Mouse (Mus musculus) right cerebral cortex, postnatal 36 days (tissue): Measurements from ENCODE around the gene Gm10428.
"Not testable (repeated sequence)": the region's sequence is repeated elsewhere in the genome, so short reads cannot be mapped to it uniquely, and the experiment has no call there.

Experiments
- DNase-seq, 2 experiments: peaks; one replicate each; pipeline ENCODE4 v3.0.0; 2022; ENCODE audit warnings: low spot score in 2 of 2, mixed read lengths in 1 of 2

Gm10428 gene

DNA sequence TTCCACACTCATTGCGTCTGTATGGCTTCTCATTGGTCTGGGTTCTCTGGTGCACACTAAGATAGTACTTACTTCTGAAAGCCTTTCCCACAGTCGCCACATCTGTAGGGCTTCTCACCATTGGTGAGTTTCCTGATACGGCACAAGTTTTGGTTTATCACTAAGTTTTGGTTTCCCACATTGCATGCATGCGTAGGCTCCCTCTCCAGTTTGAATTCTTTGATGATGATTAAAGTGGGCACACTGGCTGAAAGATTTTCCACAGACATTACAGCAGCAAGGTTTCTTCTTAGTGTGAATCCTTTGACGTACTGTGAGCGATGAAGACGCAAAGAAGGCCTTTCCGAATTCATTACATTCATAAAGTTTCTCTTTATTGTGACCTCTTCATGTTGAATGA is at the start of gene Gm10428:
Gene Gm10428 (plus strand): TSS at position 321 of the 400 bp plus-strand sequence.
- DNase-seq = no peak

DNA sequence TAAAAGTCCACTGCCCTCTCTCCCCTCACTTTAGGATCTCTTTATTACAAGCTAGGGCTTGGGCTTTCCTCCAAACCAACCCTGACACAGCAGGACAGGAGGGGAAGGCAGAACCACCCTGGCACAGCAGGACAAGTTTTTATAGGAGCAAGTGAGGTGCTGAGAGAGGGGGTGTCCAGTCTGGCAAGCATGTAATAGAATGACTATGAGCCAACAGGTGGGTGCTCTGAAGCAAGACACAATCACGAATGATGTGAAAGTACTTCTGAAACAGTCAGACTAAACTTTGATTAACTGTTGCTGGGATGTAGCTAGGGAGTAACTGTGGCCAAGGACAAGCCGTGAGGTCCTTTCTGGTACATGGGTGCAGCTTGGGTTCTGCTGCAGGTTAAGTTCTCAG is 46.8 kb upstream of the Gm10428 start:
- no peak for DNase-seq

DNA sequence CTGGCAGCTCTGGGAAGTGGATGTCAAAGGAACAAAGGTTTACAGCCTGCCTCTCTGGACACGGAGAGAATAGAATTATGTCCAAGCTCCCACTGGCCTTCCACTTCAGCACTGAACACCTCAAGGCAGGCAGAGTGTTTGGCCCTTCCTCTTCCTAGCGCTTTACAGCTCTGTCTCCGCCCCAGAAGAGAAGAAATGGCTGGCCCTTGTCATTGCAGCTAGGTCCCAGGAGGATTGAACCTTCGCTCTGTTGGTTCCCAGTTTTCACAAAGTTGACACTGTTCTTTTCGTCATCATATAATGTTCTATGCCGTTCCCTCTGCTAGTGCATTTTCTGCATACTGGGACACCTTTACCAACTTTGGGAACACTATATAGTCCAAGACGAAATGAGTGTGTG is 44.6 kb upstream of the Gm10428 start:
- DNase-seq = no peak

DNA sequence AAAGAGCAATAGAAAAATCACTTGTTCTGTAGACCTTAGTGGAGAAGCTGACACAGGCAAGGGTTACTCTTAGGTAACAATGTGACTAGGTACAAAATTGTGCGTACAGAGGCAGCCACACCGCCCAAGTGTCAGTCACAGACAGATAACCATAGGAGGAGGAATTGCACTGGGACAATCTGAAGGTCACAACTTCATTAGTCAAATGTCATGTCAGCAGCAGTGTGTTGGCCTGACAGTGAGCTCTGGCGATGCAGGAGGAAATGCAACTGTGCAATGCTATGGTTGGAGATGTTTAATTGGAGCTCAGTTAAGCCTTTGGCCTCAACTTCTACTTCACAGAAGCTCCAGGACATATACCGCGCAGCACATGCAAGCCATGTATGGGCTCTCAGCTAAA is 42.2 kb upstream of the Gm10428 start:
- no peak for DNase-seq

DNA sequence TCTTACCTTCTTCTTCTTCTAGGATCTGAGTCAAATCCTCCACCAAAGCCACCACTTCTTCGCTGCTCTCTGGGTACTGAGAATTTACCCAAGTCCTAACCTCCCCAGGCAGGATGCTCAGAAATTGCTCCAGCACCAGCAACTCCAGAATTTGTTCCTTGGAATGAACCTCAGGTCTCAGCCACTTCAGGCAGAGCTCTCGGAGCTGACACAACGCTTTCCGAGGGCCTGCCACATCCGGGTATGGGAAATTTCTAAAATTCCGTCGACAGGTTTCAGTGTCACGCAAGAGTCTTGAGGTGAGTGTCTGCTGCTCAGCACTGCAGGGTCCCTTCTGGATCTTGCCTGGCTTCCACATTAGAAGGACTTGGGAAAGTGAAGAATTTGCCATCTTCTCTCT is 24.6 kb upstream of the Gm10428 start:
- DNase-seq = no peak

DNA sequence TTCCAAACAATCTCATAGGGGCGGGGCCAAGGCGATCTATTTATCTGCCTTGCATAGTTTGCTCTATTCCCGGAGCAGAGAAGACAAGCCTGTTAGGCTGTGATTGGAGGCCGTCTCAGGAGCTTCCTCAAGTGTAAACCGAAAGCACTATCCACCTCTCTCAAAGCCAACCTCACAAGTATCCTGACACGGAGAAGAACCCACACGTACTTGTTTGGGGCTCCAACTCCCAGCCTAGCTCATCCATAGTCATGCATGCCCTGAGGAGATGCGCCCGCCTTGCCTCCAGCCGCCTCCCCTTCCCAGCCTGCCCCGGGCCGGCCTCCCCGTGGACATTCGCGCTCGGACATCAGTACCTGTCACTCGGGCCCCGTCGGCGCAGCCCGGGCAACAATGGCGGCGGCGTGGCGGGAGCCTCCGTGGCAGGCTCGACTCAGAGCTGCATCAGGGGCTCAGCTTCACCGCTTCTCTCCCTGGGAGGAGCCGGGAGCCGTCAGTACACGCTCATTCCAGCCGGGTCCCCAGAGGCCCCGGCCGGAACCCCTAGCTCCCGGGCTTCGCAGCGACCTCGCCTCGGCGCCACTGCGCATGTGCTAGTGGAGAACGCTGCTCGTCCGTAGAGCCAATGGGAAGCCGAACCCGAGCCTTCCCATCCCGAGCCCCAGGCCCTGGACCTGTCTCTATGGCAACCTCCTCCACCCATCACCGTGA is 21.4 kb upstream of the Gm10428 start, which contains the start of gene Zfp287:
Gene Zfp287 (minus strand): TSS at position 595 of the 711 bp plus-strand sequence.
- peak; percentile 89 to 92 for DNase-seq

DNA sequence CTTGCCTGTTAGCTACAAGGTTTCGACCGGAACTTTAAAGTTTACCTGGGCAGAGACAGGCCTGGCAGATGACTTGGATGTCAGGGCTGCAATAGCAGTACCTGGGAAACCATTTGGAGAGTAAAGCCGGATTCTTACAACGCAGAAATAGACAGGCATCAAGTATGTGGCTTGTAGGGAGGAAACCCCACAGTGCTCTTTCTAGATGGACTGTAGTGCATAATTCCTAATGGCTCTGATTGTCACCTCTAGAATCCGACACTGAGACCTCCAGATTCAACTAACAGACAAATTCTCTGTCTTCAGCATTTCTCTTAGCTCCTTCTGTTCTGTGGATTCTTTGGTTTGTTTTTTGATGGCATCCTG is 20.9 kb upstream of the Gm10428 start:
- no peak for DNase-seq

DNA sequence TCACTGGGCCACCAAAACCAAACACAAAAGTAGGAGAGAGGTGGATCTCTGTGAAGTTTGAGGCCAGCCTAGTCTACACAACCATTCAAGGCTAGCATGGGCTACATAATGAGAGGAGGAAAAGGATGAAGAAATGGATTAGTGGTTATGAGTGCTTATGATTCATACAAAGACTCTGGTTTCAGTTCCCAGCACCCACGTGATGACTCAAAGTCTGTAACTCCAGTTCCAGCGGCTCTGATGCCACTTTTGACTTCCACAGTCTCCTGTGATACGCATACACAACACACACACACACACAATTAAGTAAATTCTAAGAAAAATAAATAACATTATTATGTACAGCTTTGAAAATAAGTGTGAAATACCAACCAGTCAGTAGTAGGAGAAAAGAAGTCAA is 20.2 kb upstream of the Gm10428 start:
- no peak for DNase-seq

DNA sequence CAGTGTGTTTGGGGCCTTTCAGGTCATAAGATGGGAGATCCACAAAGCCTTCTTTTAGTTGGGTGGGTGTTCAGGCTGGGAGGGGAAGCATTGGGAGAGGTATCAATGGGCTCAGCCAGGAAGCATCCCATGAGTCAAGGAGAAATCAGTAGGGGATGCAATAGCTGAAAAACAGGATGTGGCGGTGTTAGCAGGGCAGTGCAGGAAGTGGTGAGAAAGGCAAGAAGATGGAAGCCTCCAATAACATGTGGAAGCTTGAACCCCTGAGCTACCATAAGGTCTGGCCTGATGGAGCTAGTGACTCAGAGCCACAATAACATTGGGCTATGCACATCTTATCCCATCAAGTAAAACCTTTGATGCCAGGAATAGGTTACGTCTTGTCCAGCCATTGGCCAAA is 11.7 kb upstream of the Gm10428 start:
- DNase-seq = no peak

DNA sequence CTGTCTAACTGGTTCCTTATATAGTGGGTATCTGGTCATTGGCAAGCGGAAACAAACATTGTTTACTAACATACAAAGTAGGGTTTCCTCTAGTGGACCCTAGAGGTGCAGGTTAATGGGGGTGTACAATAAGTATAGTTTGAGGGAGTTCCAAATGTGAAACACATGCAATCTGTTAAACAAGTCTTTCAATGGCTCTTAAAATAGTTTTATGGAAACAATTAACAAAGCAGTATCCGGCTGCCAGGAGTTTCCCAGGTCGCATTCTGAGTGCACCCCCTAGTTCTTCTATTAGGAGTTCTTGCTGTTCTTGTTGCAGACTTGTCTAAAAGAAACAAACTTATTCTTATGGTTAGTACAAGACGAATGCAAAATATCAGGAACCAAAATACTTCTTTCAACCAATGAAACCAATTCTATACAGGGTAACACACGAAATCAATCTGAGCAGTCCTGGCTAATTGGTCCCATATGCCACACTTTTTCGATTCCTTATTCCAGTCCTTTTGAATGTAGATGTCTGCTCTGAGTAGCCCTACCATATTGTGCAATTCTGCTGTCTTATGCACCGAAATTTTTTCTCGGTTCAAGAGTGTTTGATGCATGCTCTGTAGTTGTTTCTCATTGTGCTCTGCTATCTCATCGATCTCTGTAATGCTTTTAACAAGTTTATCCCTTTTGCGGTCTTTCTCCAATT is 10.5 kb upstream of the Gm10428 start:
- no peak for DNase-seq

DNA sequence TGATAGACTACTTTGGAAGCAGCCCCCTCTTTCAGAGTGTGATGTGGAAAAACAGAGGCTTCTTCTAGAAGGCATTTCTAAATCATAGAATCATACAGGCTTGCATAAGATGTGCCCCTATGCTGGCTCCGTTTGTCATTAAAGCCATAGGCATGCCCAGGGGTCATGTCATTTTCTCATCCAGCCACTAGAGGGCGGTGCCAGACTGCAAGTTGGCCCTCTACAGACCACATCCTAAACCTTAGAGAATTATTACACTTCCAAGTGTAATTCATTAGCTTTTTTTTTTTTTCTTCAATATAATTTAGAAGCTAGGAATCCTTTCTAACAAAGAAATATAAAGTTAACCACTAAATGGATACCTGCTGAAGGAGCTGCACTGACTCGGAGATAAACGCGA is 8.8 kb upstream of the Gm10428 start:
- DNase-seq = peak; percentile 37 to 54

DNA sequence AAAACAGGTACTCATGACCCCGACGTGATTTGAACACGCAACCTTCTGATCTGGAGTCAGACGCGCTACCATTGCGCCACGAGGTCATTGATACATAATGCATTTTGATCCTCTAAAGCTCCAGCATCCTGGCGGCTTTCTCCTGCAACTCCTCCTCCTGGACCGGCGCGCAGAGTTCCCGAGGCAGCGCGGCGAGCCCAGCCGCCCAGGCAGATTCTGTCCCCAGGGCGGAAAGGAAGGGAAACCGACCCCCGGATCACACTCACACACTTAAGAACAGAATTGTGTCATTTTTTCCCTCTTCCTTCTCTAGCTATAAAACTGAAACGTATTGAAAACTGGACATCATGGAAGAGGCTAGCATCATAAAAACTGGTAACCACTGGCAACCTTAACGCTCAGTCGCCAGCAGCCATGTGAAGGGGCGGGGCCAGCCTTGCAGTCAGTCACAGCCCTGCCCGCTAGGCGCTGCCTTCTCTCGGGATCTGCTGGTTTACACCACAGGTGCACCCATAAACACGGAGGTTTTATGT is 6.8 kb upstream of the Gm10428 start:
- peak; percentile 59 to 64 for DNase-seq

DNA sequence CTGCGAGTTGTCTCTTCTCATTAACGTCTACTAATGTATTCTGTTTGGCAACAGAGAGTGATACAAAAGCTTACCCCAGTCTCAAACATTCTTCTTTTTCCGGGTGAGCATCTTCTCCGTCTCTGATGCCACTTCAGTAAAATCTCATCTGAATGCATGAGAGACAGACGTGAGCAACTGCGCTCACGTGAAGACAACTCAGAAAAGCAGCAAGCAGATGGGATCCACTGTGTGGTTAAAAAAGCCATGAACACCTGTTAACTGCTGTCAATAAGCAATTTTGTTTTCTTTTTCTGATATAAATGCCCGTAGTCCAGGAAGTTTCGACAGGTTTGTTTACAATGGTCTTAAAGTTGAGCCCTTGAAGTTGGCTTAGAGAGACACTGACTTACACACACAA is 5.7 kb upstream of the Gm10428 start:
- no peak for DNase-seq

DNA sequence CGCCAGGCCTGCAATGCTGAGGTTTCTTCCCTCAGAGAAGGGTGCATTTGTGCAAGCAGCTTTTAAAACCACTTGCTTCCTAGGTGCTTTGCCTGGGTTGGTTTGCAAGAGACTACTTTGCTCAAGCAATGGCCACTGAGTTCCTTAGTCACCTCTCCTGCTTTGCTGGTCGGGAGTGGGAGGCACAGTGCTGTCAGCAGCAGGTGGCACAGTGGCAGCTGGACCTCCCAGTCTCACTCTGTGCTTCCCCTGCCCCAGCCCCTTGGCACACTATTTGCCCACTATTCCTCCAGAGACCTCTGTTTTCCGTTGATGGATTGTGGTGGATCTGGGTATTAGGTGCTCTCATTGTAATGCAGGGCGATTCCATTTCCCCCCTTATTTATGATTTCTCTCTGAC is 4.8 kb upstream of the Gm10428 start:
- no peak for DNase-seq

DNA sequence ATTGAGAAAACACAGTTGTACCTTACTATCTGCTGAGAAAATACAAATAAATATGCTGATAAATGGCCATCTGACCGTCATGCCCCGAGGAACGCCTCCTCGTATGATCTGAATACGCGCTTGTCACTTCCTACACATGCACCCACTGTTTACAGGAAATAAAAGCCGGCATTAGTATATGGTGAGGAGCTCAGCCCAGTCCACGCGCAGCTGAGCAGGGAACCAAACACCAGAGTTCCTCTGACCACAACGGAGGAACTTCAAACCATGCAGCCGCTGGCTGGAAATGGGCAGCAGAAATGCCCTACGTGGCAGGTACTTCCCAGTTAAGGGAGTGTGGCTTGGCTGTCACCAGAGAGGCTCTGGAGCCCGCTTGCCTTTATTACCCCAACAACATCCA is 3.5 kb upstream of the Gm10428 start:
- not testable (repeated sequence) for DNase-seq

DNA sequence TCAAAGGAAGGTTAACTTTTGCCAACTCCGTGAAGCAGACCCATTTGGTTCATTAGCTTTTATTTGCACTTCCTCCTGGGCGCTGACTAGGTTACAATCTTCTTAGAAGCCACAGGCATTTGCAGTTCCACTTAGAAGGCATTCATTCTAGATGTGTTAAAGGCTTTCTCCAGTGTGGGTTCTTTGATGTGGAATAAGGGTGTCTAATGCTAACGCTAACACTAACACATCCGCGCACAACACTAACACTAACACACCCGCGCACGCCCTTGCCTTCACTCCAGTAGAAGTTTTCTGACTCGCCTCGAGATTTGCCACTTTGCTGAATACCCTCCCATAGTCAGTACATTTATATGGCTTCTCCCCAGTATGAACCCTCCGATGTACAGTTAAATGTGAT is 709 bp upstream of the Gm10428 start:
- no peak for DNase-seq

DNA sequence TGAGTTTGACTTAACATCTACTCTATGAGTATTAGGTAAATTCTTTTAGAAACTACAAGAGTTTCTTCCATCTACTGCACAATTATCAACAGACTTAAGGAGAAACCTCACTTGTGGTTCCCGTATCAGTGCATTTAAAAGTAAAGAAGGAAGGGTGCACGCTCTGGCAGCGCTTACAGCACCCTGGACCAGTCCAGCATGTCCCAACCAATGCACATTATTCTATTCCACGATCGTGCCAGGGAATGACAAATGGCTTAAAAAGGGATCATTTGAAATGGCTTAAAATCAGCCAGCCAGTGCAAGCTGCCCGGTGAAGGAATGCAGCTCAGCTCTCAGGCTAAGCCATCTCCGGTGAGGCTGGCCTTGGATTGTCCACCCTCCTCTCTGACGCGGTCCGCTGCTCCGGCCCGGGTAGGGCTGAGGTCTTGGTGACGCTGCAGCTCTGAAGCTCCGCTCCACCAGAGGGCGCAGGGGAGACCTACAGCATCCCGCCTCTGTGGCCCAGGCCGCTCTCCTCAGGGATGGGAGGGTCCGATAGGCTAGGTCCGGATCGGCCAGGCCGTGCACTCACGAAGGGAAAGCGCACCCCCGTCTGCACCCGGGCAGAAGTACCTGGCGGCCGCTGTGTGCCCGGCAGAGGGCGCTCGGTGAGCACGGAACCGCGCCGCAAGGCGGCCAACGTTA is 3.7 kb downstream of the Gm10428 start:
- DNase-seq = peak; percentile 83 to 84

DNA sequence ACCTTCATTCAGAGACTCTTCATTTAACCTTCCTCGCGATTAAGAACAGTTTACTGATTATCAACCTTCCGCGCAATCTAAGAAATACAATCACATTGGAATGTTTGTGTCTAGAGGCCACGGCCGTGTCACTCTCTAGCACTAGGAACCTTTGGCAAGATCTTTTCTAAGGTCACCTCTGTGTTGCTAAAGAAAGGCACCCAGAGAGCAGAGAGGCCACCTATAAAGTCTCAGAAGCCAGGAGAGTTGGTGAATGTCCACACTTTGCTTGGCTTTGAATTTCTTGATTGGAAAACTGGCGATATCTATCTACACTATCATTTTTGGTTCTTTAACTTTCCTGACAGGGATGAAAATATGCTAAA is 4.2 kb downstream of the Gm10428 start:
- no peak for DNase-seq

DNA sequence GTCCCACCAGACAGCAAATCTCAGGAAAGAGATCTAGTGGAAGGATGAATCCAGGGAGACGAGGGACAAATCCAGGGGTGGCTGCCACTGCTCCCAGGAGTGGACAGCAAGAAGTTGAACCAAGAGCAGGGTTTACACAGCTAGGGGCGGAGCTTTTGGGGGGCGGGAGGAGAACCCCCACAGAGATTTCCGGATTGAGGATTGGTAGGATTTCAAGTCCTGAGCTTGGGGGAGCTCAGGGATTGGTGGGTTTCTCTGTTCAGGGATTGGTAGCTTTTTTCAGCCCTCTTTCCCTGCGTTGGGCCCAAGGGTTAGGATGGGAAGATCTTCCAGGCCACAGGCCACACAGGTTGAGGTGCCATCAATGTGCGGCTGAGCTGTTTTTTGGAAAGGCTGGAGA is 5.0 kb downstream of the Gm10428 start:
- no peak for DNase-seq

DNA sequence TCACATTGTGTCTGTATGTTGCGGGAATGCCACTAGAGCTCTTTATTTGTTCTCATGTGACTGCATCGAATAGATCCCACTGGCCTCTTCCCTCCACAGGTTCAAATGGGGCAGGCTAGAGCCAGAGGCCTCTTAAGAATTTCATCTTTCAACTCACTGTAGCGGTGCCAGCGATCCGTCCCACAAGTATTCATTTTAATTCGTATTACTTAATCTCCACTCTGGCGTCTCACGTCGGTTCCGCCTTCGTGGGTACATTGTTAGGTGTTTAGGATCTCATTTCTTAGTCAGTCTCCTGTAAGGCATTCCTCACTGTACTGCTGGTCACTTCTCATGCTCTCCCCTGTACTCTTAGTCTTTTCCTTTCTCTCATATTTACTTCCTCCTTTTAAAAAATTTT is 5.6 kb downstream of the Gm10428 start:
- DNase-seq = no peak

DNA sequence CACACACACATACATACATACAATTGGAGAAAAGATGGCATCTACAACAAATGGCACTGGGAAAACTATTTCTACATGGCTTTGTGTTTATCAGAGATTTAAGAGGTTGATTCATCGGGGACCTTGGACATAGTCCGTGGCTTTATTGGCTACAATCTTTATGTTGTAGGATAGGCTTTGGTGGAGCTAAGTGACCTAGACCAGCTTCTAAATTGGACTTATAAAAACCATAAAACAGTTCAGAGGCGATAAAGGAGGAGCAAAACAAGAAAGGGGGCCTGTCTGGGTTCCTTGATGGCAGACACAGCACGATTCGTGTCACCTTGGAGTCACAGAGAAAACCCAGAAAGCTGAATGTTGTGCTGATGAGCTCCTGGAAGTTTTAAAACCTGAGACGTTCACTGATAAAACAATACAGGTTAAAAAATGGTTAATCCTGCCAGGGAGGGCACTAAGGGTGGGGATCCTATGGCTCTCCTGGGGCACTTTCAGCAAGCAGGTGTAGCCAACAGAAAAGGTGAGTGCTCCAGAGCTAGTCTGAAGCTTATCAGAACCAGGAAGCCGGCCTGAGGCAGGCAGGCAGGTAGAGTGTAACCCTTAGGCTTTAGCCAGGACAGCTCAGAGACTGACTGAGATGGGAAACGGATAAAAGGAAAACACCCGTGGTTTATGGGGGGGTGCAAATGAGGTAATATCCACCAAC is 8.0 kb downstream of the Gm10428 start:
- no peak for DNase-seq

DNA sequence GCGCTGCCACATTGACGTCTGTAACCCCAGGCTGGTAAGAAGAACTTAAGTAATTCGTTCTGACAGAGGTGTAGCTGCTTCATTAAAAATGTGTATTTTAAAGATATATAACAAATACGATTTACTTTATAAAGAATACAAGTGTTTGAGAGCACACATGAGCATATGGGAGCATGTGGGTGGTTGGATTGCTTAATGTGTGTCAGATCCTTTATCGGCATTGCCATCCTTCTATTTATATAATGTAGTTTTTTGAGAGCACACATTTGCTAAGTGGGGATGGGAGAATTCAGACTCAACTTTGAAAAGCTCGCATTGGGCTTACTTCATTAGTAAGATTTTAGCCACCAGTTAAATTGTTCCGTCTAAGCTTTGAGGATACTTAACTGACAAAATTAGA is 23.6 kb downstream of the Gm10428 start:
- no peak for DNase-seq
